Mouse (Mus musculus) adrenal gland, postnatal 10 days (tissue): ENCODE results near the gene Ddx5. TPM values are rescaled to one million over a fixed set of nuclear protein-coding genes. Genes with fewer than 3 reads are reported as not detected.
"Not testable (repeated sequence)": the region's sequence is repeated elsewhere in the genome, so short reads cannot be mapped to it uniquely, and the experiment has no call there.

Source experiments
- DNase-seq: peaks from one replicate; pipeline ENCODE4 v3.0.0; 2021; ENCODE audit warnings: mixed read lengths
- long read RNA-seq, 2 experiments: library from polyadenylated mRNA; stranded (forward); transcript quantifications; one replicate each; pipeline ENCODE4 v2.0.0; 2021
- total RNA-seq, 2 experiments: library from RNA; stranded (reverse); gene quantifications; 2 replicates each; pipeline ENCODE4 v1.2.3; 2021

Ddx5 gene
- total RNA-seq, result 100 to 1,000 TPM; 611 to 691 TPM
- long read RNA-seq, experiment 1, transcript Ddx5-201 (13 exons, 3,559 nt), result major isoform, 472 of 764 reads
- long read RNA-seq, experiment 1, transcript Ddx5-208 (12 exons, 3,593 nt), result minor isoform, 81 of 764 reads
- long read RNA-seq, experiment 1, partial matches to known transcripts, result 64 of 764 reads
- long read RNA-seq, experiment 1, other reads (novel, unspliced or antisense), result 147 of 764 reads
- long read RNA-seq, experiment 2, transcript Ddx5-201 (13 exons, 3,559 nt), result major isoform, 203 of 569 reads
- long read RNA-seq, experiment 2, transcript Ddx5-208 (12 exons, 3,593 nt), result minor isoform, 142 of 569 reads
- long read RNA-seq, experiment 2, partial matches to known transcripts, result 39 of 569 reads
- long read RNA-seq, experiment 2, other reads (novel, unspliced or antisense), result 185 of 569 reads

GRCm38 (mm10) chr11:106788775-106789459, at the start of gene Ddx5, which contains the start of gene Cep95:
Gene Ddx5, minus strand, starts transcription at chr11:106789185.
Gene Cep95, plus strand, starts transcription at chr11:106789252.
- peak; percentile 96 for DNase-seq

- DNase-seq, result no peak
Observed at GRCm38 (mm10) chr11:106828079-106828478, 39.1 kb upstream of the Ddx5 start.

- DNase-seq, result no peak
Observed at GRCm38 (mm10) chr11:106824403-106824802, 35.4 kb upstream of the Ddx5 start.

GRCm38 (mm10) chr11:106823741-106824140, 34.8 kb upstream of the Ddx5 start:
- DNase-seq, result no peak

GRCm38 (mm10) chr11:106822911-106823310, 33.9 kb upstream of the Ddx5 start:
- no peak for DNase-seq

- DNase-seq, result no peak
Observed at GRCm38 (mm10) chr11:106822491-106822890, 33.5 kb upstream of the Ddx5 start.

GRCm38 (mm10) chr11:106821397-106821796, 32.4 kb upstream of the Ddx5 start:
- no peak for DNase-seq

GRCm38 (mm10) chr11:106820972-106821371, 32.0 kb upstream of the Ddx5 start:
- DNase-seq, result peak; percentile 61

GRCm38 (mm10) chr11:106820252-106820651, 31.3 kb upstream of the Ddx5 start:
- DNase-seq, result no peak

GRCm38 (mm10) chr11:106819595-106819994, 30.6 kb upstream of the Ddx5 start:
- no peak for DNase-seq

GRCm38 (mm10) chr11:106818341-106818740, 29.4 kb upstream of the Ddx5 start:
- peak; percentile 24 for DNase-seq

- no peak for DNase-seq
Observed at GRCm38 (mm10) chr11:106817808-106818207, 28.8 kb upstream of the Ddx5 start.

GRCm38 (mm10) chr11:106817156-106817555, 28.2 kb upstream of the Ddx5 start:
- DNase-seq, result no peak

GRCm38 (mm10) chr11:106816316-106816715, 27.3 kb upstream of the Ddx5 start:
- DNase-seq, result no peak

- DNase-seq, result no peak
Observed at GRCm38 (mm10) chr11:106815761-106816160, 26.8 kb upstream of the Ddx5 start.

GRCm38 (mm10) chr11:106815331-106815730, 26.3 kb upstream of the Ddx5 start:
- DNase-seq, result no peak

- DNase-seq, result no peak
Observed at GRCm38 (mm10) chr11:106814601-106815320, 25.8 kb upstream of the Ddx5 start.

- no peak for DNase-seq
Observed at GRCm38 (mm10) chr11:106812410-106813136, 23.6 kb upstream of the Ddx5 start.

GRCm38 (mm10) chr11:106807442-106807841, 18.5 kb upstream of the Ddx5 start:
- DNase-seq, result not testable (repeated sequence)

- no peak for DNase-seq
Observed at GRCm38 (mm10) chr11:106802069-106802627, 13.2 kb upstream of the Ddx5 start.

GRCm38 (mm10) chr11:106795679-106796078, 6.7 kb upstream of the Ddx5 start:
- DNase-seq, result no peak

- DNase-seq, result no peak
Observed at GRCm38 (mm10) chr11:106793846-106794245, 4.9 kb upstream of the Ddx5 start.
